Mouse (Mus musculus): Measurements from ENCODE around the gene Rgl1.

The Rgl1 gene

GRCm38 (mm10) chr1:152717329-152717728, 48.8 kb downstream of the Rgl1 start:
- no peak for DNase-seq (ENCODE audit: low spot score in 2 of 2)

- DNase-seq (ENCODE audit: low spot score in 2 of 2): no peak
Observed at GRCm38 (mm10) chr1:152714405-152714804, 51.7 kb downstream of the Rgl1 start.

- DNase-seq (ENCODE audit: low spot score in 2 of 2): no peak
Observed at GRCm38 (mm10) chr1:152713924-152714323, 52.2 kb downstream of the Rgl1 start.

GRCm38 (mm10) chr1:152711037-152711436, 55.1 kb downstream of the Rgl1 start:
- no peak for DNase-seq (ENCODE audit: low spot score in 2 of 2)

- no peak for DNase-seq (ENCODE audit: low spot score in 2 of 2)
Observed at GRCm38 (mm10) chr1:152707560-152707959, 58.6 kb downstream of the Rgl1 start.

- DNase-seq (ENCODE audit: low spot score in 2 of 2): no peak
Observed at GRCm38 (mm10) chr1:152703941-152704340, 62.2 kb downstream of the Rgl1 start.

- DNase-seq (ENCODE audit: low spot score in 2 of 2): no peak
Observed at GRCm38 (mm10) chr1:152702920-152703319, 63.2 kb downstream of the Rgl1 start.

GRCm38 (mm10) chr1:152701066-152701465, 65.1 kb downstream of the Rgl1 start:
- no peak for DNase-seq (ENCODE audit: low spot score in 2 of 2)

GRCm38 (mm10) chr1:152697341-152697740, 68.8 kb downstream of the Rgl1 start:
- no peak for DNase-seq (ENCODE audit: low spot score in 2 of 2)

- no peak for DNase-seq (ENCODE audit: low spot score in 2 of 2)
Observed at GRCm38 (mm10) chr1:152695491-152695890, 70.7 kb downstream of the Rgl1 start.

GRCm38 (mm10) chr1:152689968-152690367, 76.2 kb downstream of the Rgl1 start:
- no peak for DNase-seq (ENCODE audit: low spot score in 2 of 2)

- DNase-seq (ENCODE audit: low spot score in 2 of 2): no peak
Observed at GRCm38 (mm10) chr1:152687733-152688181, 78.4 kb downstream of the Rgl1 start.

GRCm38 (mm10) chr1:152687099-152687730, 78.9 kb downstream of the Rgl1 start:
- DNase-seq (ENCODE audit: low spot score in 2 of 2): no peak

- DNase-seq (ENCODE audit: low spot score in 2 of 2): no peak
Observed at GRCm38 (mm10) chr1:152685531-152685930, 80.6 kb downstream of the Rgl1 start.

GRCm38 (mm10) chr1:152682368-152683194, 83.6 kb downstream of the Rgl1 start:
- DNase-seq (ENCODE audit: low spot score in 2 of 2): peak in 1 of 2 experiments; percentile 7

- no peak for DNase-seq (ENCODE audit: low spot score in 2 of 2)
Observed at GRCm38 (mm10) chr1:152681676-152682367, 84.3 kb downstream of the Rgl1 start.

- no peak for DNase-seq (ENCODE audit: low spot score in 2 of 2)
Observed at GRCm38 (mm10) chr1:152681116-152681515, 85.0 kb downstream of the Rgl1 start.

- DNase-seq (ENCODE audit: low spot score in 2 of 2): no peak
Observed at GRCm38 (mm10) chr1:152678451-152678850, 87.7 kb downstream of the Rgl1 start.

- DNase-seq (ENCODE audit: low spot score in 2 of 2): no peak
Observed at GRCm38 (mm10) chr1:152677482-152678211, 88.5 kb downstream of the Rgl1 start.

- DNase-seq (ENCODE audit: low spot score in 2 of 2): no peak
Observed at GRCm38 (mm10) chr1:152669446-152670180, 96.5 kb downstream of the Rgl1 start.

GRCm38 (mm10) chr1:152660436-152660835, 105.7 kb downstream of the Rgl1 start:
- DNase-seq (ENCODE audit: low spot score in 2 of 2): no peak
